Comparison of ENCODE assay signal across 18 mouse cellular contexts in genomic region chr9:22679485-22679884, GRCm38 (mm10).
A peak's percentile ranks its signal among the peaks of the same experiment; 100 is the strongest.
DNase-seq lines count a peak whose midpoint lies in the region; ATAC-seq and TF ChIP-seq lines count a peak whose summit lies in the region.
"Had no signal": no experiment of that assay in that cellular context is flagged by ENCODE, and none has a peak within 500 bp of the region (broad histone marks: within the 10 kb centered on the region; RNA-seq: fewer than 3 reads in every experiment).

No protein-coding gene starts in this region.

- no peak for TF ChIP-seq CTCF in lung, embryonic 14.5 days (IDR thresholded peaks at IDR 0.05; ENCODE audit: low read depth)
- TF ChIP-seq CTCF in lung, postnatal 0 days (IDR thresholded peaks at IDR 0.05) = no peak; the same call in 1 of the 2 replicates
- TF ChIP-seq CTCF in CH12.LX (conservative IDR thresholded peaks at IDR 0.05 in 1 of 2, IDR thresholded peaks at IDR 0.05 in 1 of 2; ENCODE audit: low read depth in 2 of 2, low read length in 2 of 2) = peak in 1 of 2 experiments; percentile 56; a peak in 2 of 4 replicates
- TF ChIP-seq CTCF in brain, embryonic 14.5 days (IDR thresholded peaks at IDR 0.05; ENCODE audit: borderline replicate concordance, extremely low read depth, insufficient read depth, insufficient read length) = peak; percentile 15; the same call in 1 of the 2 replicates

- dilution Hi-C loops in CH12.LX (cut with MboI; ENCODE audit: extremely low pct_ligation_motif_present, extremely low pct_unique_long_range_greater_than_20kb, low sequenced_read_pairs) = no loop called here

- H3K79me2 ChIP-seq in CH12.LX (replicated peaks; ENCODE audit: control insufficient read depth, extremely low read depth, insufficient read depth, poor library complexity, severe bottlenecking) = no peaks in the 10 kb centered on the region

- H3K4me3 ChIP-seq in lung, embryonic 14.5 days (ENCODE audit: low read depth, low read length) = no peak overlapping the region
- no peak overlapping the region for H3K4me3 ChIP-seq in lung, postnatal 0 days (ENCODE audit: low read depth, low read length)
- no peak overlapping the region for H3K4me3 ChIP-seq in CH12.LX (replicated peaks in 1 of 3; ENCODE audit: low read depth in 2 of 3, low read length in 2 of 3, poor library complexity in 1 of 3)
- H3K4me3 ChIP-seq: liver, embryonic 15.5 days had no signal

- H3K27me3 ChIP-seq in lung, embryonic 14.5 days (ENCODE audit: insufficient read depth, low read length) = no peaks in the 10 kb centered on the region
- H3K27me3 ChIP-seq in lung, postnatal 0 days (replicated peaks; ENCODE audit: insufficient read depth, low read length) = no peaks in the 10 kb centered on the region
- no peaks in the 10 kb centered on the region for H3K27me3 ChIP-seq in CH12.LX (replicated peaks)
- H3K27me3 ChIP-seq: liver, embryonic 15.5 days had no signal

- in situ Hi-C loops in CH12.LX (cut with MboI; ENCODE audit: low pct_ligation_motif_present, low pct_unique_long_range_greater_than_20kb, low sequenced_read_pairs) = no loop called here

- no peak overlapping the region for H3K4me2 ChIP-seq in lung, embryonic 14.5 days
- no peak overlapping the region for H3K4me2 ChIP-seq in lung, postnatal 0 days (replicated peaks; ENCODE audit: low read depth, low read length)
- no peak overlapping the region for H3K4me2 ChIP-seq in CH12.LX (ENCODE audit: insufficient read depth, low read depth, poor library complexity, severe bottlenecking)
- H3K4me2 ChIP-seq: hindbrain, embryonic 14.5 days; liver, embryonic 15.5 days had no signal

- DNase-seq in lung, embryonic 14.5 days = peak; percentile 35
- DNase-seq in lung, postnatal 0 days (ENCODE audit: low spot score) = no peak
- no peak for DNase-seq in CH12.LX (ENCODE audit: extremely low read depth)
- DNase-seq in brain, embryonic 14.5 days (ENCODE audit: low read depth) = peak; percentile 15
- DNase-seq in naive thymus-derived CD4-positive, alpha-beta T cell, adult 2 months (ENCODE audit: low read depth) = peak; percentile 15
- no peak for DNase-seq in embryo, embryonic 10 days (ENCODE audit: low spot score)
- no peak for DNase-seq in left cerebral cortex, adult 11 months (ENCODE audit: low spot score)
- DNase-seq: adrenal gland, postnatal 36 days; gastrocnemius, postnatal 14 days; heart, postnatal 14 days; kidney, adult 11 months; kidney, postnatal 14 days; layer of hippocampus, adult 9-11 months; right cerebral cortex, postnatal 14 days; thymus, postnatal 36 days had no signal

- H3K9ac ChIP-seq in lung, embryonic 14.5 days = no peak overlapping the region
- H3K9ac ChIP-seq in lung, postnatal 0 days (replicated peaks; ENCODE audit: low read depth) = no peak overlapping the region
- no peak overlapping the region for H3K9ac ChIP-seq in CH12.LX (ENCODE audit: insufficient read depth, low read depth)
- H3K9ac ChIP-seq: hindbrain, embryonic 14.5 days; liver, embryonic 15.5 days had no signal

- 87% methylated on average over 4 of the region's 4 CpGs for WGBS in lung, embryonic 14.5 days
- 90% methylated on average over 4 of the region's 4 CpGs for WGBS in lung, postnatal 0 days

- H3K27ac ChIP-seq in lung, embryonic 14.5 days (ENCODE audit: low read depth) = no peak overlapping the region
- no peak overlapping the region for H3K27ac ChIP-seq in lung, postnatal 0 days (ENCODE audit: low read length)
- no peak overlapping the region for H3K27ac ChIP-seq in CH12.LX (ENCODE audit: insufficient read depth, low read depth)
- H3K27ac ChIP-seq: hindbrain, embryonic 14.5 days; liver, embryonic 15.5 days had no signal

- H3K36me3 ChIP-seq in lung, embryonic 14.5 days (ENCODE audit: insufficient read depth) = no peaks in the 10 kb centered on the region
- no peaks in the 10 kb centered on the region for H3K36me3 ChIP-seq in lung, postnatal 0 days (ENCODE audit: insufficient read depth, low read length)
- peaks cover 0 to 3% of the 10 kb centered on the region in 2 experiments for H3K36me3 ChIP-seq in CH12.LX (replicated peaks in 1 of 2; ENCODE audit: control insufficient read depth in 1 of 2, insufficient read depth in 1 of 2, low read length in 1 of 2)
- H3K36me3 ChIP-seq: liver, embryonic 15.5 days had no signal

- no peak for TF ChIP-seq EP300 in lung, postnatal 0 days (IDR thresholded peaks at IDR 0.05)
- TF ChIP-seq EP300 in CH12.LX (IDR thresholded peaks at IDR 0.05; ENCODE audit: low read length) = no peak

- no peak for ATAC-seq in lung, embryonic 14.5 days (ENCODE audit: insufficient read depth)
- no peak for ATAC-seq in lung, postnatal 0 days
- no peak for ATAC-seq in frontal cortex, adult (ENCODE audit: low TSS enrichment)

- no peak for TF ChIP-seq POLR2A in CH12.LX (IDR thresholded peaks at IDR 0.05; ENCODE audit: low read depth, low read length)
- TF ChIP-seq POLR2A in brain, embryonic 14.5 days (IDR thresholded peaks at IDR 0.05; ENCODE audit: borderline replicate concordance, extremely low read depth, insufficient read depth, insufficient read length, poor library complexity, severe bottlenecking) = no peak

- no peaks in the 10 kb centered on the region for H3K4me1 ChIP-seq in lung, embryonic 14.5 days (ENCODE audit: insufficient read depth)
- H3K4me1 ChIP-seq in lung, postnatal 0 days (ENCODE audit: insufficient read depth, low read depth, low read length) = no peaks in the 10 kb centered on the region
- peaks cover 0 to 8% of the 10 kb centered on the region in 2 experiments; a peak in 2 of 4 replicates for H3K4me1 ChIP-seq in CH12.LX (ENCODE audit: control insufficient read depth in 1 of 2, insufficient read depth in 2 of 2)
- H3K4me1 ChIP-seq: liver, embryonic 15.5 days had no signal

- TF ChIP-seq RAD21 in CH12.LX (IDR thresholded peaks at IDR 0.05; ENCODE audit: low read depth, low read length) = peak; percentile 18

- no peaks in the 10 kb centered on the region for H3K9me3 ChIP-seq in lung, embryonic 14.5 days (ENCODE audit: low read depth, low read length)
- no peaks in the 10 kb centered on the region for H3K9me3 ChIP-seq in lung, postnatal 0 days (ENCODE audit: low read length)
- no peaks in the 10 kb centered on the region for H3K9me3 ChIP-seq in CH12.LX (replicated peaks; ENCODE audit: low read length)
- H3K9me3 ChIP-seq: liver, embryonic 15.5 days had no signal

TF ChIP-seq in CH12.LX, 34 proteins besides CTCF, POLR2A, EP300 and RAD21:
- TF ChIP-seq SMC3 (IDR thresholded peaks at IDR 0.05; ENCODE audit: low read depth, low read length) (peak; percentile 57), ELF1 (IDR thresholded peaks at IDR 0.05; ENCODE audit: low read depth, low read length) (no peak), NELFE (IDR thresholded peaks at IDR 0.05; ENCODE audit: low read depth, low read length) (no peak)

Comparison
In these comparisons a context has a peak if more than half of its experiments do, and no peak if none do; other contexts are left out.
1. DNase-seq: peak in lung, embryonic 14.5 days (single experiment), brain, embryonic 14.5 days (single experiment) and naive thymus-derived CD4-positive, alpha-beta T cell, adult 2 months (single experiment); none in lung, postnatal 0 days (single experiment), CH12.LX (single experiment), embryo, embryonic 10 days (single experiment) and left cerebral cortex, adult 11 months (single experiment).